Mouse (Mus musculus) stomach, postnatal 0 days (tissue): ENCODE results near the gene Trappc3.

ENCODE experiments used
- CTCF ChIP-seq: IDR thresholded peaks from 2 replicates; pipeline ENCODE4 v1.5.1; 2016; ENCODE audit warnings: antibody characterized with exemption, low read depth, mild to moderate bottlenecking, moderate library complexity
- EP300 ChIP-seq: optimal IDR thresholded peaks from 2 replicates; pipeline ENCODE3; 2016; ENCODE audit warnings: antibody characterized with exemption

- TF ChIP-seq EP300 (no peak), CTCF (no peak)
These were observed 28.3 kb upstream of the Trappc3 start for GRCm38 (mm10) chr4:126233676-126234308.
